Comparison of ENCODE assay signal across 9 mouse cellular contexts in the genomic region with DNA sequence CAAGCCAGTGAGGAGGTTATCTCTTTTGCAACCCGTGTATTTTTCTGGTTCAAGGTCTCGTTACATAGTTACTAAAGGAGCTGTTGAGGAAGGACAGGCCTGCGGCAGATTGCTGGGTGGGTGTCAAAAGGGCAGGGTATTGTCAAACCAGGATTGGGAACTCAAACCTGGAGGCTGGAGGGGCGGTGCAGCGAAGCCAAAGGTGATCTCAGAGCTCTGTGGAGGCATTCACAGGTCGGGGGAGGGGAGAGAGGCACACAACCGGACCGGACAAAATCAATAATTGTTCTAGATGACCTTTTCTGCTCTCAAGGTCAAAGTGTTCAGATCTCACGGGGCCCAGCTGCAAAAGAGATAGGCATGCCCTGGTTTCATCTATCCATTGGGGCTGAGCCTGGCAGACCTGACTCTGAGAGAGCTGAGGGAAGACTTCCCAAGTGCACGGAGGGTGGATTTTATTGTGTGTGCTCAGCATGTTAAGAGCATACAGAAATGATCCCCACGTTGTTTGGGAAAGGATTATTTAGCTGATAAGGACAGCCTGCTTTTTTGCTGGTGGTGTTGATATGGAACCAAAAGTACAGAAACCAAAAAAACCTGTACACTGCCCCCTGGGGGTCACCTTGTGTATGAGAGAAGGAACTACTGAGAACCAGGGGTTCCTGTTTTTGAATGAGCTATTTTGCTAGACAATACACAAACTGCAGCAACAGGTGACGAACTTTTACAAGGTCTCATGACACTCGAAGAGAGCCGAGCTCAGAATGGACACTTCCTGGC. TPM values are rescaled to one million over a fixed set of nuclear protein-coding genes. Genes with fewer than 3 reads are reported as not detected.
A peak's percentile ranks its signal among the peaks of the same experiment; 100 is the strongest.
DNase-seq lines count a peak whose midpoint lies in the region; ATAC-seq lines count a peak whose summit lies in the region.
"Had no signal": no experiment of that assay in that cellular context is flagged by ENCODE, and none has a peak within 500 bp of the region (broad histone marks: within the 10 kb centered on the region; RNA-seq: fewer than 3 reads in every experiment).

No protein-coding gene starts in this region.

- H3K4me1 ChIP-seq in hindbrain, embryonic 14.5 days (replicated peaks; ENCODE audit: control insufficient read depth, insufficient read depth, low read length): peaks cover 25% of the 10 kb centered on the region; the same call in 1 of the 2 replicates
- peaks cover 25% of the 10 kb centered on the region for H3K4me1 ChIP-seq in hindbrain, embryonic 16.5 days (ENCODE audit: control insufficient read depth, insufficient read depth, low read depth, low read length)
- H3K4me1 ChIP-seq in intestine, embryonic 15.5 days (replicated peaks): peaks cover 25% of the 10 kb centered on the region
- H3K4me1 ChIP-seq in liver, embryonic 11.5 days (replicated peaks; ENCODE audit: control insufficient read depth, insufficient read depth, low read length): peaks cover 10% of the 10 kb centered on the region

- ATAC-seq in hindbrain, embryonic 14.5 days (ENCODE audit: low FRiP score): no peak
- no peak for ATAC-seq in hindbrain, embryonic 16.5 days
- peak; percentile 41 for ATAC-seq in activated CD4-positive, CD25-positive, alpha-beta regulatory T cell, adult 4 months
- ATAC-seq in intestine, embryonic 15.5 days: peak; percentile 64
- ATAC-seq in liver, embryonic 11.5 days (replicated peaks; ENCODE audit: low FRiP score): peak; percentile 45; the same call in 1 of the 2 replicates

- no peaks in the 10 kb centered on the region for H3K9me3 ChIP-seq in hindbrain, embryonic 14.5 days (ENCODE audit: control insufficient read depth, low read length)
- no peaks in the 10 kb centered on the region for H3K9me3 ChIP-seq in hindbrain, embryonic 16.5 days (ENCODE audit: control insufficient read depth, low read length)
- no peaks in the 10 kb centered on the region for H3K9me3 ChIP-seq in intestine, embryonic 15.5 days
- no peaks in the 10 kb centered on the region for H3K9me3 ChIP-seq in liver, embryonic 11.5 days (ENCODE audit: control insufficient read depth, low read length)

- H3K36me3 ChIP-seq in hindbrain, embryonic 14.5 days (replicated peaks; ENCODE audit: control insufficient read depth, insufficient read depth): no peaks in the 10 kb centered on the region
- no peaks in the 10 kb centered on the region for H3K36me3 ChIP-seq in hindbrain, embryonic 16.5 days (ENCODE audit: control insufficient read depth, insufficient read depth, low read length)
- H3K36me3 ChIP-seq in intestine, embryonic 15.5 days: no peaks in the 10 kb centered on the region
- H3K36me3 ChIP-seq in liver, embryonic 11.5 days (ENCODE audit: control insufficient read depth, insufficient read depth, low read length): no peaks in the 10 kb centered on the region

- no peak overlapping the region for H3K4me3 ChIP-seq in hindbrain, embryonic 14.5 days (replicated peaks; ENCODE audit: low read length)
- H3K4me3 ChIP-seq in hindbrain, embryonic 16.5 days (ENCODE audit: low read length): no peak overlapping the region
- H3K4me3 ChIP-seq in intestine, embryonic 15.5 days (replicated peaks): no peak overlapping the region
- H3K4me3 ChIP-seq in liver, embryonic 11.5 days (ENCODE audit: low read depth, low read length): no peak overlapping the region
- H3K4me3 ChIP-seq: myocyte had no signal

- no peak overlapping the region for H3K9ac ChIP-seq in hindbrain, embryonic 14.5 days
- H3K9ac ChIP-seq in hindbrain, embryonic 16.5 days (ENCODE audit: low read depth, low read length): no peak overlapping the region
- H3K9ac ChIP-seq in intestine, embryonic 15.5 days: no peak overlapping the region
- no peak overlapping the region for H3K9ac ChIP-seq in liver, embryonic 11.5 days (ENCODE audit: low read depth, low read length)

- DNase-seq in hindbrain, embryonic 14.5 days (ENCODE audit: low spot score): peak; percentile 83
- peak; percentile 81 for DNase-seq in embryo, embryonic 11 days
- peak; percentile 60 for DNase-seq in liver, embryonic 11.5 days (ENCODE audit: low spot score)
- peak; percentile 89 for DNase-seq in retina, embryonic 14.5 days (ENCODE audit: low spot score)
- DNase-seq in thymus, postnatal 25 days: peak; percentile 85

- peak overlapping the region; percentile 77; the same call in 1 of the 2 replicates for H3K4me2 ChIP-seq in hindbrain, embryonic 14.5 days (replicated peaks)
- no peak overlapping the region for H3K4me2 ChIP-seq in hindbrain, embryonic 16.5 days (ENCODE audit: low read length)
- H3K4me2 ChIP-seq in intestine, embryonic 15.5 days (replicated peaks): peak overlapping the region; percentile 96
- peak overlapping the region; percentile 15; the same call in 1 of the 2 replicates for H3K4me2 ChIP-seq in liver, embryonic 11.5 days

- H3K27me3 ChIP-seq in hindbrain, embryonic 14.5 days (ENCODE audit: control insufficient read depth, insufficient read depth, low read length): peaks cover 4% of the 10 kb centered on the region; the same call in 1 of the 2 replicates
- H3K27me3 ChIP-seq in hindbrain, embryonic 16.5 days (replicated peaks; ENCODE audit: control insufficient read depth, insufficient read depth, low read length): 0 out of 2 replicates have a peak, but pooled peaks cover 2% of the 10 kb centered on the region
- peaks cover 43% of the 10 kb centered on the region for H3K27me3 ChIP-seq in intestine, embryonic 15.5 days (replicated peaks)
- H3K27me3 ChIP-seq in liver, embryonic 11.5 days (replicated peaks; ENCODE audit: control insufficient read depth, insufficient read depth, low read length): peaks cover 39% of the 10 kb centered on the region

- 32% methylated on average over 14 of the region's 14 CpGs for WGBS in hindbrain, embryonic 14.5 days
- 40% methylated on average over 14 of the region's 14 CpGs for WGBS in hindbrain, embryonic 16.5 days
- 30% methylated on average over 14 of the region's 14 CpGs for WGBS in intestine, embryonic 15.5 days
- 45% methylated on average over 14 of the region's 14 CpGs for WGBS in liver, embryonic 11.5 days

- H3K27ac ChIP-seq in hindbrain, embryonic 14.5 days: no peak overlapping the region
- H3K27ac ChIP-seq in hindbrain, embryonic 16.5 days (ENCODE audit: low read depth, low read length): no peak overlapping the region
- H3K27ac ChIP-seq in intestine, embryonic 15.5 days: no peak overlapping the region
- no peak overlapping the region for H3K27ac ChIP-seq in liver, embryonic 11.5 days (ENCODE audit: low read depth, low read length)

RNA-seq across cellular contexts. Expression of a gene that starts 1.8 kb away (rescaled TPM):
- 19.4 and 23.9 TPM in 2 replicates for polyA plus RNA-seq in hindbrain, embryonic 14.5 days (2014; fragmentation: Nextera tagmentation; extraction: Ambion mirVana)
- 32.3 and 32.5 TPM in 2 replicates for polyA plus RNA-seq in hindbrain, embryonic 16.5 days (2015; fragmentation: Nextera tagmentation; extraction: Ambion mirVana)
- polyA plus RNA-seq in activated CD4-positive, CD25-positive, alpha-beta regulatory T cell, adult 4 months (2017; shearing (Covaris generic)): not detected
- polyA plus RNA-seq in intestine, embryonic 15.5 days (2015; fragmentation: Nextera tagmentation; extraction: Ambion mirVana): 0.65 and 1.4 TPM in 2 replicates
- polyA plus RNA-seq in liver, embryonic 11.5 days (2014; fragmentation: Nextera tagmentation; extraction: Ambion mirVana): 2.2 and 2.7 TPM in 2 replicates

RNA-seq across cellular contexts. Expression of a gene that starts 31.6 kb away (rescaled TPM):
- polyA plus RNA-seq in hindbrain, embryonic 14.5 days (2014; fragmentation: Nextera tagmentation; extraction: Ambion mirVana): 38.0 and 41.9 TPM in 2 replicates
- 35.3 and 38.5 TPM in 2 replicates for polyA plus RNA-seq in hindbrain, embryonic 16.5 days (2015; fragmentation: Nextera tagmentation; extraction: Ambion mirVana)
- 10 to 100 TPM; 17.6 to 17.9 TPM for polyA plus RNA-seq in activated CD4-positive, CD25-positive, alpha-beta regulatory T cell, adult 4 months (2017; shearing (Covaris generic))
- polyA plus RNA-seq in intestine, embryonic 15.5 days (2015; fragmentation: Nextera tagmentation; extraction: Ambion mirVana): 26.0 and 26.4 TPM in 2 replicates
- polyA plus RNA-seq in liver, embryonic 11.5 days (2014; fragmentation: Nextera tagmentation; extraction: Ambion mirVana): 24.0 and 24.7 TPM in 2 replicates

RNA-seq across cellular contexts. Expression of a gene that starts 32.6 kb away (rescaled TPM):
- 25.5 and 30.2 TPM in 2 replicates for polyA plus RNA-seq in hindbrain, embryonic 14.5 days (2014; fragmentation: Nextera tagmentation; extraction: Ambion mirVana)
- 37.1 and 40.1 TPM in 2 replicates for polyA plus RNA-seq in hindbrain, embryonic 16.5 days (2015; fragmentation: Nextera tagmentation; extraction: Ambion mirVana)
- polyA plus RNA-seq in activated CD4-positive, CD25-positive, alpha-beta regulatory T cell, adult 4 months (2017; shearing (Covaris generic)): 10 to 100 TPM; 12.5 to 17.1 TPM
- 40.8 and 45.7 TPM in 2 replicates for polyA plus RNA-seq in intestine, embryonic 15.5 days (2015; fragmentation: Nextera tagmentation; extraction: Ambion mirVana)
- 20.9 TPM in 2 replicates for polyA plus RNA-seq in liver, embryonic 11.5 days (2014; fragmentation: Nextera tagmentation; extraction: Ambion mirVana)

Comparison
In these comparisons a context has a peak if more than half of its experiments do, and no peak if none do; other contexts are left out.
1. ATAC-seq: peak in activated CD4-positive, CD25-positive, alpha-beta regulatory T cell, adult 4 months (single experiment), intestine, embryonic 15.5 days (single experiment) and liver, embryonic 11.5 days (single experiment); none in hindbrain, embryonic 14.5 days (single experiment) and hindbrain, embryonic 16.5 days (single experiment).
2. Peak in every context shown above with its lines, with median percentiles within 50 percentile points of each other: DNase-seq.